Mouse (Mus musculus): Measurements from ENCODE around the gene Prrxl1. TPM values are rescaled to one million over a fixed set of nuclear protein-coding genes. Genes with fewer than 3 reads are reported as not detected.

Gene Prrxl1
- polyA plus RNA-seq, 1 experiment: not detected

- no peak for DNase-seq
- Histone ChIP-seq H3K4me3 (replicated peaks; ENCODE audit: extremely low read depth, low read depth, low read length) (no peak overlapping the region), H3K4me1 (ENCODE audit: control insufficient read depth, insufficient read depth, low read length) (no peaks in the 10 kb centered on the region)
- WGBS: 61% methylated on average over 3 of the region's 3 CpGs
- TF ChIP-seq CTCF (IDR thresholded peaks at IDR 0.05; ENCODE audit: insufficient read depth, low read length) (no peak), POLR2A (IDR thresholded peaks at IDR 0.05; ENCODE audit: borderline replicate concordance, extremely low read depth, low read depth, low read length) (no peak)
These were observed 79.4 kb downstream of the Prrxl1 start for GRCm38 (mm10) chr14:32678565-32678964.

- WGBS: 92% methylated on average over 3 of the region's 3 CpGs
- TF ChIP-seq CTCF (IDR thresholded peaks at IDR 0.05; ENCODE audit: insufficient read depth, low read length) (no peak), POLR2A (IDR thresholded peaks at IDR 0.05; ENCODE audit: borderline replicate concordance, extremely low read depth, low read depth, low read length) (no peak)
- no peak for DNase-seq
- Histone ChIP-seq H3K4me1 (ENCODE audit: control insufficient read depth, insufficient read depth, low read length) (peaks cover 2% of the 10 kb centered on the region; the same call in 1 of the 2 replicates), H3K4me3 (replicated peaks; ENCODE audit: extremely low read depth, low read depth, low read length) (no peak overlapping the region)
These were observed 82.4 kb downstream of the Prrxl1 start for GRCm38 (mm10) chr14:32681603-32682002.

- DNase-seq: no peak
- WGBS: 92% methylated on average over 12 of the region's 12 CpGs
- Histone ChIP-seq H3K4me3 (replicated peaks; ENCODE audit: extremely low read depth, low read depth, low read length) (no peak overlapping the region), H3K4me1 (ENCODE audit: control insufficient read depth, insufficient read depth, low read length) (peaks cover 2% of the 10 kb centered on the region; the same call in 1 of the 2 replicates)
- no peak for TF ChIP-seq CTCF (IDR thresholded peaks at IDR 0.05; ENCODE audit: insufficient read depth, low read length)
- TF ChIP-seq POLR2A (IDR thresholded peaks at IDR 0.05; ENCODE audit: borderline replicate concordance, extremely low read depth, low read depth, low read length): no peak
These were observed 83.3 kb downstream of the Prrxl1 start for GRCm38 (mm10) chr14:32682536-32682935.

DNA sequence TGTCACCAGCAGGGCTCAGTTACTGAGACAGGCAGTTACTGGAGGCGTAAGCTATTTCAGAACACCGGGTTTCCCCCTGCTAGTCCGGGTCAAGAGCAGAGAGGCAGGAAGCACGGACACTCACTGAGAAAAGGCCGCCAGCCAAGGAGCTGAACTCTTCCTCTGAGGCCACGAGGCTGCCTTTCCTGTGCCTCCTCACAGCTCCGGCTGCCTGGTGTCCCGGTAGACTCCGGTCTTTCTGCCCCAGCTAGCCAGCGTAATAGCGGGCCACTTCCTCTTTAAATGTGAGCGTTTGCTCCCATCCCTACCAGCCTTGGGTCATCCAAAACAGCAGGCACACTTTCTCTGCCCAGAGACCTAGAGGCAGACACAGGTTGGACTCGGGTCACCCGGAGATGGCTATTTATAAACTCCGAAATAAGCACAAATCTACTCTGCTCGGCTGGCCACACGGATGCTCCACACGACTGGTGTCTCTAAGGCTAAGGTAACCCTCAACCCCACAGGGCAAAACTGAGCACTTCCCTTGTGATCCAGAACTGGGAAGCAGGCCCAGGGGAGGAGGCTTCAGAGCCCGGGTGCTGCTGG lies 84.1 kb downstream of the Prrxl1 start:
- TF ChIP-seq POLR2A (IDR thresholded peaks at IDR 0.05; ENCODE audit: borderline replicate concordance, extremely low read depth, low read depth, low read length) (no peak), CTCF (IDR thresholded peaks at IDR 0.05; ENCODE audit: insufficient read depth, low read length) (no peak)
- WGBS: 24% methylated on average over 19 of the region's 19 CpGs
- no peak overlapping the region for H3K4me3 ChIP-seq (replicated peaks; ENCODE audit: extremely low read depth, low read depth, low read length)
- H3K4me1 ChIP-seq (ENCODE audit: control insufficient read depth, insufficient read depth, low read length): peaks cover 2% of the 10 kb centered on the region; the same call in 1 of the 2 replicates
- no peak for DNase-seq

- no peak overlapping the region for H3K4me3 ChIP-seq (replicated peaks; ENCODE audit: extremely low read depth, low read depth, low read length)
- peaks cover 2% of the 10 kb centered on the region; the same call in 1 of the 2 replicates for H3K4me1 ChIP-seq (ENCODE audit: control insufficient read depth, insufficient read depth, low read length)
- TF ChIP-seq CTCF (IDR thresholded peaks at IDR 0.05; ENCODE audit: insufficient read depth, low read length) (no peak), POLR2A (IDR thresholded peaks at IDR 0.05; ENCODE audit: borderline replicate concordance, extremely low read depth, low read depth, low read length) (no peak)
- no peak for DNase-seq
- 51% methylated on average over 19 of the region's 19 CpGs for WGBS
These were observed 85.0 kb downstream of the Prrxl1 start for GRCm38 (mm10) chr14:32683982-32684734.

DNA sequence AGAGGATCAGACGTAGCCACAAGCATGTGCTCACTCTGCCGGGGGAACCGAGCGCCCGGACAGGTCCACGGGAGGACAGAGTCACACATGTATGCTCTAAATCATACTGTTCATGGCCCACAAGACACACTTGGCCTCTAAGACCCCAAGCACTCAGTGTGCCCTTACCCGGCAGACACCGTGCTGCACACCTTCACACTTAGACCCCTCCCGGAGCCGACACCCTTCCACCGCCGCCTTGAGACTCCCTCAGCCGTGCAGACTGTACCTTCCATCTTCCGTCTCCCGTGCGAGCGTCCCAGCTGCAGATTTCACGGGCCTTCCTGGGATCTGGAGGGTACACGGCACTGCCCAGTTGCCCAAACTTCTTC lies 85.5 kb downstream of the Prrxl1 start:
- TF ChIP-seq CTCF (IDR thresholded peaks at IDR 0.05; ENCODE audit: insufficient read depth, low read length): no peak
- no peak for TF ChIP-seq POLR2A (IDR thresholded peaks at IDR 0.05; ENCODE audit: borderline replicate concordance, extremely low read depth, low read depth, low read length)
- Histone ChIP-seq H3K4me1 (ENCODE audit: control insufficient read depth, insufficient read depth, low read length) (peaks cover 2% of the 10 kb centered on the region; the same call in 1 of the 2 replicates), H3K4me3 (replicated peaks; ENCODE audit: extremely low read depth, low read depth, low read length) (peak overlapping the region; percentile 4)
- DNase-seq: no peak
- WGBS: 59% methylated on average over 19 of the region's 19 CpGs

DNA sequence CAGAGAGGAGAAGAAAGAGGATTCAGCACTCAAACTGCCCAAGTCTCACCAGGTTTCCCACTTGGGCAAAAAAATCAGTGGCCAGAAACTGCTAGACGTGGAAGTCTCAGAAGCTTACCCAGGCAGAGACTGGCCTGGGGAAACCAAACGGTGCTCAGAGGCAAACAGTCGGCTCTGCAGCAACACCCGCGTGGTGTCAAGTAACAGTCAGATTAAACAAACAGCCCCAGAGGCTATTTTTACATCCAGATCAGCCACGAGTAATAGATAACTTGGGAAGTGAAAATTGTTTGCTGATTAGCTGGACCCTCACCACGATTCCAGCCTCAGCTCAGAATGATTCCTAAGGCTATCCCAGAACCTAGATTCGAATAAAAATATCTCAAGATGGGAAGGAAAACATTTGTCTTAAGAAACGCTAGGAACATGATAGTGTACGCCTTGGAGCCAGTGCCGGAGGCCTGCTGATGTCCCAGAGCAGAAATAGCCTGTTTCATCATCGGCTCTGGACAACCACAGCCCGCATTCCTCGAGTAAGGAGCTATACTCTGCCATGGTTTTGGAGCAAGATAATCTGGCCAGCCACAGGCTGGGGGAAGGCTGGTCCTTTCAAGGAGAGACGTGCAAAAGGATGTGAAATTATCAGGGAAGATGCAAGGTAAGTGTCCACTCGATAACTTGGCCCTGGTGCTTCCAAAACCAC lies 86.1 kb downstream of the Prrxl1 start, which contains the start of gene 3425401B19Rik:
TSS of gene 3425401B19Rik (minus strand) at position 170 of the 703 bp plus-strand sequence.
- peak within 1 kb of the TSS; percentile 4 for H3K4me3 ChIP-seq (replicated peaks; ENCODE audit: extremely low read depth, low read depth, low read length)
- DNase-seq: no peak
- 33% methylated on average over 16 of the region's 16 CpGs for whole genome bisulfite sequencing

DNA sequence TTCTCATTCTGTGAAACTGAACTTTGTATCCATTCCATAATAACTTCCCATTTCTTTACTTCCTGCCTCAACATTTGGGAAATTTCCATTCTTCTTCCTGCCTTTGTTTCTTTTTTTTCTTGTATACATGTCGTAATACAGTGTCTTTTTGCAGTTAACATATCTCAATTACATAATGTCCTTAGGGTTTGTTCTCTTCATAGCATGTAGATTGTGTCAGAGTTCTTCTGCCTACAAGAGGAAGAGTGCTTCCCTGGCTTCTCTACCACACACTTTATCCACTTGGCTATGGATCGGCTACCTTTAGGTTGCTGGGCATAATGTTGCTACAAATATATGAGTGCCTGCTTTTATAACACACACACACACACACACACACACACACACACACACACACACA lies 96.7 kb downstream of the Prrxl1 start:
- DNase-seq: no peak
- 66% methylated on average over 2 of the region's 2 CpGs for WGBS
- H3K4me3 ChIP-seq (replicated peaks; ENCODE audit: extremely low read depth, low read depth, low read length): no peak overlapping the region
- H3K4me1 ChIP-seq (ENCODE audit: control insufficient read depth, insufficient read depth, low read length): no peaks in the 10 kb centered on the region
- TF ChIP-seq CTCF (IDR thresholded peaks at IDR 0.05; ENCODE audit: insufficient read depth, low read length) (no peak), POLR2A (IDR thresholded peaks at IDR 0.05; ENCODE audit: borderline replicate concordance, extremely low read depth, low read depth, low read length) (no peak)

More for the DNA sequence above, 86.1 kb downstream of the Prrxl1 start, which contains the start of gene 3425401B19Rik:
- TF ChIP-seq POLR2A (IDR thresholded peaks at IDR 0.05; ENCODE audit: borderline replicate concordance, extremely low read depth, low read depth, low read length): no peak
- TF ChIP-seq CTCF (IDR thresholded peaks at IDR 0.05; ENCODE audit: insufficient read depth, low read length): no peak
- peaks cover 2% of the 10 kb centered on the region; the same call in 1 of the 2 replicates for H3K4me1 ChIP-seq (ENCODE audit: control insufficient read depth, insufficient read depth, low read length)

- H3K4me3 ChIP-seq (replicated peaks; ENCODE audit: extremely low read depth, low read depth, low read length): no peak overlapping the region
- no peaks in the 10 kb centered on the region for H3K4me1 ChIP-seq (ENCODE audit: control insufficient read depth, insufficient read depth, low read length)
- TF ChIP-seq POLR2A (IDR thresholded peaks at IDR 0.05; ENCODE audit: borderline replicate concordance, extremely low read depth, low read depth, low read length) (no peak), CTCF (IDR thresholded peaks at IDR 0.05; ENCODE audit: insufficient read depth, low read length) (no peak)
- DNase-seq: no peak
- 82% methylated on average over 2 of the region's 2 CpGs for WGBS
These were observed 97.1 kb downstream of the Prrxl1 start for GRCm38 (mm10) chr14:32696344-32696743.

All from lung, adult 2 months (tissue).